Mouse (Mus musculus): ENCODE measurements around the gene Pyroxd2.
"Not testable (repeated sequence)": the region's sequence is repeated elsewhere in the genome, so short reads cannot be mapped to it uniquely, and the experiment has no call there.

The Pyroxd2 gene

GRCm38 (mm10) chr19:42752363-42752931 lies at the start of gene Pyroxd2:
TSS of gene Pyroxd2 (minus strand) at chr19:42752775.
- peak; percentile 57 for DNase-seq (ENCODE audit: low read depth, low spot score)

GRCm38 (mm10) chr19:42797866-42798265 lies 45.3 kb upstream of the Pyroxd2 start:
- no peak for DNase-seq (ENCODE audit: low read depth, low spot score)

- DNase-seq (ENCODE audit: low read depth, low spot score), result no peak
These were observed 43.2 kb upstream of the Pyroxd2 start for GRCm38 (mm10) chr19:42795801-42796200.

- peak; percentile 91 for DNase-seq (ENCODE audit: low read depth, low spot score)
These were observed 42.5 kb upstream of the Pyroxd2 start for GRCm38 (mm10) chr19:42794914-42795613.

- DNase-seq (ENCODE audit: low read depth, low spot score), result no peak
These were observed 35.7 kb upstream of the Pyroxd2 start for GRCm38 (mm10) chr19:42788311-42788710.

- DNase-seq (ENCODE audit: low read depth, low spot score), result no peak
These were observed 33.1 kb upstream of the Pyroxd2 start for GRCm38 (mm10) chr19:42785562-42786220.

- no peak for DNase-seq (ENCODE audit: low read depth, low spot score)
These were observed 32.6 kb upstream of the Pyroxd2 start for GRCm38 (mm10) chr19:42785129-42785528.

- DNase-seq (ENCODE audit: low read depth, low spot score), result not testable (repeated sequence)
These were observed 27.6 kb upstream of the Pyroxd2 start for GRCm38 (mm10) chr19:42780156-42780538.

GRCm38 (mm10) chr19:42779531-42780155 lies 27.1 kb upstream of the Pyroxd2 start, which contains the start of gene Hps1:
TSS of gene Hps1 (minus strand) at chr19:42779978.
- DNase-seq (ENCODE audit: low read depth, low spot score), result peak; percentile 91

- no peak for DNase-seq (ENCODE audit: low read depth, low spot score)
These were observed 25.2 kb upstream of the Pyroxd2 start for GRCm38 (mm10) chr19:42777801-42778200.

- no peak for DNase-seq (ENCODE audit: low read depth, low spot score)
These were observed 24.2 kb upstream of the Pyroxd2 start for GRCm38 (mm10) chr19:42776813-42777212.

GRCm38 (mm10) chr19:42770141-42770872 lies 17.7 kb upstream of the Pyroxd2 start:
- no peak for DNase-seq (ENCODE audit: low read depth, low spot score)

- DNase-seq (ENCODE audit: low read depth, low spot score), result no peak
These were observed 17.1 kb upstream of the Pyroxd2 start for GRCm38 (mm10) chr19:42769648-42770047.

- DNase-seq (ENCODE audit: low read depth, low spot score), result no peak
These were observed 14.8 kb upstream of the Pyroxd2 start for GRCm38 (mm10) chr19:42767361-42767760.

- no peak for DNase-seq (ENCODE audit: low read depth, low spot score)
These were observed 11.8 kb upstream of the Pyroxd2 start for GRCm38 (mm10) chr19:42764398-42764797.

GRCm38 (mm10) chr19:42756671-42757070 lies 4.1 kb upstream of the Pyroxd2 start:
- no peak for DNase-seq (ENCODE audit: low read depth, low spot score)

- DNase-seq (ENCODE audit: low read depth, low spot score), result no peak
These were observed 2.7 kb upstream of the Pyroxd2 start for GRCm38 (mm10) chr19:42755148-42755870.

- DNase-seq (ENCODE audit: low read depth, low spot score), result peak; percentile 35
These were observed 754 bp upstream of the Pyroxd2 start for GRCm38 (mm10) chr19:42753141-42753917.

GRCm38 (mm10) chr19:42750196-42750595 lies 2.4 kb downstream of the Pyroxd2 start:
- no peak for DNase-seq (ENCODE audit: low read depth, low spot score)

GRCm38 (mm10) chr19:42746702-42747101 lies 5.9 kb downstream of the Pyroxd2 start:
- no peak for DNase-seq (ENCODE audit: low read depth, low spot score)

Data from forelimb bud, embryonic 11.5 days (tissue).